Mouse (Mus musculus) liver, postnatal 0 days (tissue): ENCODE measurements at regions not wholly inside any gene's neighbourhood (a gene's known extent, or its start where the extent isn't known, plus 50 kb on each side); places are given as distances from the start of the nearest gene placed in this dataset.

Experiments used
- ATAC-seq: fragments of 200-750 bp; cut with Nextera tagmentation; 2 replicates; pipeline ENCODE4 v1.8.0; 2017; ENCODE audit warnings: mild to moderate bottlenecking, moderate library complexity
- DNase-seq: peaks from one replicate; pipeline ENCODE4 v3.0.0-alpha.2; 2016
- H3K27ac ChIP-seq: fragments of 300-500 bp; sonication (generic); 2 replicates; pipeline ENCODE4 v1.5.1; 2014; ENCODE audit warnings: antibody characterized with exemption, moderate library complexity, mild to moderate bottlenecking, low read depth
- H3K27me3 ChIP-seq: fragments of 300-500 bp; sonication (generic); 2 replicates; pipeline ENCODE4 v1.6.1; 2014; ENCODE audit warnings: low read length, control low read depth, mixed read lengths; ENCODE audit not compliant: insufficient read depth
- H3K36me3 ChIP-seq: fragments of 300-500 bp; sonication (generic); replicated peaks from 2 replicates; pipeline ENCODE4 v1.6.1; 2014; ENCODE audit warnings: mild to moderate bottlenecking, control low read depth, low read length, moderate library complexity, mixed read lengths; ENCODE audit not compliant: insufficient read depth
- H3K4me1 ChIP-seq: fragments of 300-500 bp; sonication (generic); 2 replicates; pipeline ENCODE4 v1.6.1; 2014; ENCODE audit warnings: antibody characterized with exemption, mild to moderate bottlenecking, control low read depth; ENCODE audit not compliant: insufficient read depth
- H3K4me2 ChIP-seq: fragments of 300-500 bp; sonication (generic); 2 replicates; pipeline ENCODE4 v1.6.1; 2014; ENCODE audit warnings: low read depth, mild to moderate bottlenecking, low read length, moderate library complexity, mixed read lengths
- H3K4me3 ChIP-seq: fragments of 300-500 bp; sonication (generic); 2 replicates; pipeline ENCODE4 v1.5.1; 2014; ENCODE audit warnings: low read depth, low read length
- H3K9ac ChIP-seq: fragments of 300-500 bp; sonication (generic); replicated peaks from 2 replicates; pipeline ENCODE4 v1.6.1; 2014; ENCODE audit warnings: mild to moderate bottlenecking, moderate library complexity
- H3K9me3 ChIP-seq: fragments of 300-500 bp; sonication (generic); 2 replicates; pipeline ENCODE4 v1.6.1; 2016; ENCODE audit warnings: mild to moderate bottlenecking, control low read depth, low read length, mixed read lengths
- CTCF ChIP-seq: sonication (generic); IDR thresholded peaks from 2 replicates; pipeline ENCODE4 v1.5.1; 2016; ENCODE audit warnings: antibody characterized with exemption, low read depth
- EP300 ChIP-seq: IDR thresholded peaks from 2 replicates; pipeline ENCODE4 v1.6.1; 2016; ENCODE audit warnings: antibody characterized with exemption, low read depth, mild to moderate bottlenecking
- WGBS: fragments of 180-500 bp; shearing (Covaris S2); extraction: QIAGEN DNeasy Blood & Tissue Kit; methylation state at CpG from one replicate; pipeline ENCODE4 v1.1.7; 2014; ENCODE audit not compliant: insufficient replicate concordance; 5-methylcytosine and 5-hydroxymethylcytosine counted together

DNA sequence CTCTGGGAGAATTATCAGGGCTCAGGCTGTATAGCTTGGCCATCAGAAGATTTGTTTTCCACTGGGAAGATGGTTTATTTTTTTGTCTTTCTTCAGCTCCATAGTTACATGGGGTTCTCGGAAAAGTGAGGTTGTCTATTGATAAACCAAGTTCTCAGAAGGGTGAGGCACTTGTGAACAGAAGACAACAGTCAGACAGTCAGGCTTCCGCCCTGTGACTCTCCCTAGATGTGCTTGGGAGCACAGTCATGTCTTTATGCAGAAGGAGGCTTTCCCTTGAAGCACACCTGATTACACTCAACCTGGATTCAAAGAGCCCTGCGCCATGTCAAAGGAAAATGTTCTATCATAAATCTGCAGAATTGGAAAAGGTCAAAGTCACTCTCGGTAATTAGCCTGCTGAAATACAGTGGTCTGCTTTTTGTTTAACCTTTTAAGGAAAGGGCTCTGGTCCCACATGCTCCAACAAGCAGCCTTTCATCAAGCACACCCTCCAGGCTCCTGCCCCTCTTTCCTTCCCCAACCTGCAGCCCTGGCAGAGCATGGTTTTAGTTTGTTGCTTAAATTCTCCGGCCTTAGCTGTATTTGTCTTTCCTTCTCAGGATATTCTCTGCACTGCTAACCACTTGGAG lies 152.8 kb upstream of the Bmp2 start:
- no peak for ATAC-seq
- no peaks in the 10 kb centered on the region for H3K27me3 ChIP-seq
- 77% methylated on average over 5 of the region's 5 CpGs for WGBS
- no peak overlapping the region for H3K27ac ChIP-seq
- H3K4me2 ChIP-seq: no peak overlapping the region
- no peaks in the 10 kb centered on the region for H3K9me3 ChIP-seq
- H3K9ac ChIP-seq: no peak overlapping the region
- H3K36me3 ChIP-seq: no peaks in the 10 kb centered on the region
- no peak for TF ChIP-seq EP300
- TF ChIP-seq CTCF: no peak
- no peak for DNase-seq
- H3K4me3 ChIP-seq: no peak overlapping the region
- no peaks in the 10 kb centered on the region for H3K4me1 ChIP-seq

DNA sequence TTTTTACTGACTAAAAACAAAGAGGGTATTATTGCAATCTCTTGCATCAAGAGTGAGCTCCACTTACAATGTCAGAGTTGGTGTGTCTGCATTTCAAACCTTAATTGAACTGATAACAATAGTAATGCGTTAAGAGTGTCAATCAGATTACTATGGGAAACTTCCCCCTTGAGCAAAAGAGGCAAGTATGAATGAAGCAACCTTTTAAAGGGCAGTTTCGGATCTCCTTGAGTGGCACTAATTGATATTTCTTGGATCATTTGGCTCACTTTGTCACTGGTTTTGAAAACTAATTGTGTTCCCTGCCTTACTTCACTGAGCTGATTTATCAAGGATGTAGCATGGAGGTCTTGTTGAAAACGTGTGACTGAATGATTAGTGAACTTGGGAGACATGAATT lies 151.0 kb upstream of the Bmp2 start:
- H3K36me3 ChIP-seq: no peaks in the 10 kb centered on the region
- H3K27me3 ChIP-seq: no peaks in the 10 kb centered on the region
- ATAC-seq (no peak), DNase-seq (no peak)
- H3K4me3 ChIP-seq: no peak overlapping the region
- no peak overlapping the region for H3K27ac ChIP-seq
- TF ChIP-seq EP300: no peak
- no peak for TF ChIP-seq CTCF
- 70% methylated on average over 3 of the region's 3 CpGs for WGBS
- H3K4me2 ChIP-seq: no peak overlapping the region
- H3K9me3 ChIP-seq: no peaks in the 10 kb centered on the region
- H3K9ac ChIP-seq: no peak overlapping the region
- no peaks in the 10 kb centered on the region for H3K4me1 ChIP-seq

- Histone ChIP-seq H3K27me3 (no peaks in the 10 kb centered on the region), H3K4me3 (no peak overlapping the region), H3K9ac (no peak overlapping the region), H3K9me3 (no peaks in the 10 kb centered on the region), H3K36me3 (no peaks in the 10 kb centered on the region), H3K4me2 (no peak overlapping the region), H3K4me1 (peaks cover 10% of the 10 kb centered on the region; the same call in 1 of the 2 replicates), H3K27ac (no peak overlapping the region)
- DNase-seq (no peak), ATAC-seq (no peak)
- WGBS: 51% methylated on average over 8 of the region's 8 CpGs
- TF ChIP-seq CTCF: no peak
- TF ChIP-seq EP300: no peak
Measured at GRCm38 (mm10) chr2:133416990-133417581, 134.9 kb upstream of the Bmp2 start.

GRCm38 (mm10) chr2:133419686-133420303 lies 132.2 kb upstream of the Bmp2 start:
- 45% methylated on average over 6 of the region's 6 CpGs for WGBS
- H3K9me3 ChIP-seq: no peaks in the 10 kb centered on the region
- DNase-seq (no peak), ATAC-seq (0 out of 2 replicates have a peak, but pooled peaks have one; percentile 19)
- no peak overlapping the region for H3K4me2 ChIP-seq
- no peaks in the 10 kb centered on the region for H3K27me3 ChIP-seq
- H3K4me1 ChIP-seq: peaks cover 10% of the 10 kb centered on the region; the same call in 1 of the 2 replicates
- no peak overlapping the region for H3K9ac ChIP-seq
- no peak overlapping the region for H3K4me3 ChIP-seq
- no peaks in the 10 kb centered on the region for H3K36me3 ChIP-seq
- no peak overlapping the region for H3K27ac ChIP-seq
- TF ChIP-seq CTCF: no peak
- no peak for TF ChIP-seq EP300

GRCm38 (mm10) chr2:133425538-133425937 lies 126.4 kb upstream of the Bmp2 start:
- no peaks in the 10 kb centered on the region for H3K36me3 ChIP-seq
- TF ChIP-seq EP300 (no peak), CTCF (no peak)
- no peak overlapping the region for H3K4me3 ChIP-seq
- no peak overlapping the region for H3K9ac ChIP-seq
- H3K9me3 ChIP-seq: no peaks in the 10 kb centered on the region
- WGBS: 37% methylated on average over 5 of the region's 5 CpGs
- ATAC-seq (no peak), DNase-seq (no peak)
- peaks cover 30% of the 10 kb centered on the region for H3K4me1 ChIP-seq
- H3K27ac ChIP-seq: no peak overlapping the region
- no peaks in the 10 kb centered on the region for H3K27me3 ChIP-seq
- H3K4me2 ChIP-seq: no peak overlapping the region

DNA sequence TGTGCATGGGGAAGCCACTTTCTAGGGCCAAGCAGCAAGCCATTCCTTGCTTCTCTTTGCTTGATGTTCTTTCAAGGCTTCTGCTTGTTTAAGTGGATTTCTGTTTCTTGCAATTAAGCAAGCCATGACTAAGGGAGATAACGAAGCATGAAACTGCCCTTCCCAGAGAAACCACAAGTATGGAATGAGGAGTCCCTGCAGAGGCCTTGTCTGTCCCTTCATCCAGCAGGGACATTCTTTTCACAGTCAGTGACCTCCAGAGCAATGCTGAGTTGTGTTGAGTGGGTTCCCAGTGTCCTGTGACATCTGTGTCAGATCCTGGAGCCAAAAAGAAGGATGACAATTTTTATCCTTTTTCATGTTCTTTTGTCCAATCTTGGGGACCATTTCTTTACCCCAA lies 124.9 kb upstream of the Bmp2 start:
- H3K4me2 ChIP-seq: no peak overlapping the region
- 51% methylated on average over 1 of the region's 1 CpGs for WGBS
- peaks cover 32% of the 10 kb centered on the region for H3K4me1 ChIP-seq

More for the DNA sequence above, 124.9 kb upstream of the Bmp2 start:
- H3K36me3 ChIP-seq: no peaks in the 10 kb centered on the region
- no peaks in the 10 kb centered on the region for H3K27me3 ChIP-seq
- ATAC-seq: no peak
- no peaks in the 10 kb centered on the region for H3K9me3 ChIP-seq
- no peak overlapping the region for H3K4me3 ChIP-seq
- H3K9ac ChIP-seq: no peak overlapping the region
- H3K27ac ChIP-seq: peak overlapping the region; percentile 49; the same call in 1 of the 2 replicates
- no peak for DNase-seq
- TF ChIP-seq EP300 (no peak), CTCF (no peak)
